Mouse (Mus musculus): Measurements from ENCODE around the gene Large1. TPM values are rescaled to one million over a fixed set of nuclear protein-coding genes. Genes with fewer than 3 reads are reported as not detected.
"Not testable (repeated sequence)": the region's sequence is repeated elsewhere in the genome, so short reads cannot be mapped to it uniquely, and the experiment has no call there.

Large1 gene
- polyA plus RNA-seq, 2 experiments: 15.0 to 20.6 TPM

DNA sequence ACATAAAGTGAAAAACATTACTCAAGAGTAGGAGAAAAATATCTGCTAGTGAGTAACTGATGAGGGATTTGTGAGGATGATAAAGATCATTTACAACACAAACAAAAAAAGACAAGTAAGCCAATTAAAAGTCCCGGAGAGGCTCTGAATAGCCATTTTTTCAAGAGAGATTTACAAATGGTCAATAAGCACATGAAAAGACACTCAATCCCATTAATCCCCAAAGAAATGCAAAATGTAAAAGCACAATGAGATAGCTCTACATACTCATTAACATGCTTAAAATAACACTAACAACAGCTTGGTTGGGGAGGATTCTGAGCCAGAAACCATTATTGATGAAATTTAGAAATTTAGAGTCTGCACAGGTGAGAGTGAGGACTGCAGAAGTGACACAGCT, 249.3 kb downstream of the Large1 start:
- no peaks in the 10 kb centered on the region for H3K36me3 ChIP-seq (ENCODE audit: control insufficient read depth, insufficient read depth, low read length)
- H3K27me3 ChIP-seq (ENCODE audit: control insufficient read depth, insufficient read depth, low read length): no peaks in the 10 kb centered on the region
- H3K4me2 ChIP-seq (replicated peaks; ENCODE audit: low read depth, low read length, severe bottlenecking): no peak overlapping the region
- H3K4me3 ChIP-seq (replicated peaks; ENCODE audit: low read length): no peak overlapping the region
- no peak overlapping the region for H3K9ac ChIP-seq (ENCODE audit: low read depth, low read length, severe bottlenecking)
- no peaks in the 10 kb centered on the region for H3K4me1 ChIP-seq (ENCODE audit: control insufficient read depth, insufficient read depth, low read length)
- no peak for DNase-seq (ENCODE audit: low spot score)
- ATAC-seq (ENCODE audit: low FRiP score, low read depth): no peak
- no peaks in the 10 kb centered on the region for H3K9me3 ChIP-seq (ENCODE audit: control insufficient read depth, low read length)
- 71% methylated on average over 1 of the region's 1 CpGs for WGBS
- TF ChIP-seq POLR2A (IDR thresholded peaks at IDR 0.05; ENCODE audit: borderline replicate concordance, extremely low read depth, insufficient read depth, insufficient read length): no peak
- H3K27ac ChIP-seq (replicated peaks; ENCODE audit: low read depth, low read length): no peak overlapping the region

DNA sequence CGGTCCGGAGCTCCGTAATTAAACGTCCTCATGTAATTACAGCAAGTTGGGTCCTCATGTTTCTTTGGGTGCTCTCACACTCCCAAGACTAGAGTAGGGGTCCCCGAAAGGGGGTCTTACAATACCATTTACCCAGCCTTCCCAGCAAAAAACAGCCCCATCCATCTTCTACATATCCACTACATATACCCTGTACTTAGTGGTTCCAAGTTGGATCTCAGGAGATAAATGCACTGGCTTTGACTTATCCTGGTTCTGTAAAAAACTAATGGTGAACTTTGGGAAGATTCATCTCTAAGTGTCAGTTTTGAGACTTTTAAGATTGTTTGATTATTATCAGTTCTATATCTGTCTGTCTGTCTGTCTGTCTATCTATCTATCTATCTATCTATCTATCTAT, 252.3 kb downstream of the Large1 start:
- Histone ChIP-seq H3K36me3 (ENCODE audit: control insufficient read depth, insufficient read depth, low read length) (no peaks in the 10 kb centered on the region; the same call in 1 of the 2 replicates), H3K27ac (replicated peaks; ENCODE audit: low read depth, low read length) (no peak overlapping the region), H3K9ac (ENCODE audit: low read depth, low read length, severe bottlenecking) (no peak overlapping the region), H3K4me2 (replicated peaks; ENCODE audit: low read depth, low read length, severe bottlenecking) (no peak overlapping the region), H3K27me3 (ENCODE audit: control insufficient read depth, insufficient read depth, low read length) (no peaks in the 10 kb centered on the region), H3K9me3 (ENCODE audit: control insufficient read depth, low read length) (no peaks in the 10 kb centered on the region), H3K4me1 (ENCODE audit: control insufficient read depth, insufficient read depth, low read length) (no peaks in the 10 kb centered on the region), H3K4me3 (replicated peaks; ENCODE audit: low read length) (no peak overlapping the region)
- no peak for DNase-seq (ENCODE audit: low spot score)
- no peak for ATAC-seq (ENCODE audit: low FRiP score, low read depth)
- no peak for TF ChIP-seq POLR2A (IDR thresholded peaks at IDR 0.05; ENCODE audit: borderline replicate concordance, extremely low read depth, insufficient read depth, insufficient read length)
- 43% methylated on average over 5 of the region's 5 CpGs for WGBS

DNA sequence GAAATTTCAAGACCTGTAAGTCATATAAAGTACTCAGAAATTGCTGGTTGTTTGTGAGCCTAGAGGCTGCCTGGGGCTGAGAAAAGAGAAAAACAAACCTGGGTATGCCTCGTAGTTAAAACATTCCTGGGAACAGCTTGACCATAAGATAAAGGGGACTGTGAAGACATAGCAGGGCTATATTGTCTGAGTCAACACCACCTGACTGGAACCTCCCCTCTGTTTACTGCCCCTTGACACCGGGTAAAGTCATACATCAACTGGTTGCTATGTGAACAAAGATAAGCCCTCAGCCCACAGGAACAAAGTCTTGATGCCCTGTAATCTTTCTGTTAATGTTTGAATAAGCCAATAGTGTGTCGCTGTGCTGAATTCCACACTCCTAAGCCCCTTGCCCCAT, 252.7 kb downstream of the Large1 start:
- WGBS: 13% methylated on average over 3 of the region's 3 CpGs
- not testable (repeated sequence) for H3K4me3 ChIP-seq (replicated peaks; ENCODE audit: low read length); H3K27me3 ChIP-seq (ENCODE audit: control insufficient read depth, insufficient read depth, low read length); H3K4me1 ChIP-seq (ENCODE audit: control insufficient read depth, insufficient read depth, low read length); ATAC-seq (ENCODE audit: low FRiP score, low read depth); DNase-seq (ENCODE audit: low spot score); H3K27ac ChIP-seq (replicated peaks; ENCODE audit: low read depth, low read length); H3K9ac ChIP-seq (ENCODE audit: low read depth, low read length, severe bottlenecking); H3K36me3 ChIP-seq (ENCODE audit: control insufficient read depth, insufficient read depth, low read length); H3K9me3 ChIP-seq (ENCODE audit: control insufficient read depth, low read length); H3K4me2 ChIP-seq (replicated peaks; ENCODE audit: low read depth, low read length, severe bottlenecking)

- WGBS: 88% methylated on average over 3 of the region's 3 CpGs
- H3K4me3 ChIP-seq (replicated peaks; ENCODE audit: low read length): no peak overlapping the region
- DNase-seq (ENCODE audit: low spot score) (no peak), ATAC-seq (ENCODE audit: low FRiP score, low read depth) (no peak)
- no peaks in the 10 kb centered on the region for H3K9me3 ChIP-seq (ENCODE audit: control insufficient read depth, low read length)
- no peaks in the 10 kb centered on the region for H3K27me3 ChIP-seq (ENCODE audit: control insufficient read depth, insufficient read depth, low read length)
- no peaks in the 10 kb centered on the region; the same call in 1 of the 2 replicates for H3K36me3 ChIP-seq (ENCODE audit: control insufficient read depth, insufficient read depth, low read length)
- H3K4me2 ChIP-seq (replicated peaks; ENCODE audit: low read depth, low read length, severe bottlenecking): no peak overlapping the region
- no peak for TF ChIP-seq POLR2A (IDR thresholded peaks at IDR 0.05; ENCODE audit: borderline replicate concordance, extremely low read depth, insufficient read depth, insufficient read length)
- H3K9ac ChIP-seq (ENCODE audit: low read depth, low read length, severe bottlenecking): no peak overlapping the region
- H3K4me1 ChIP-seq (ENCODE audit: control insufficient read depth, insufficient read depth, low read length): no peaks in the 10 kb centered on the region
- no peak overlapping the region for H3K27ac ChIP-seq (replicated peaks; ENCODE audit: low read depth, low read length)
Measured at GRCm38 (mm10) chr8:73099542-73099941, 253.8 kb downstream of the Large1 start.

DNA sequence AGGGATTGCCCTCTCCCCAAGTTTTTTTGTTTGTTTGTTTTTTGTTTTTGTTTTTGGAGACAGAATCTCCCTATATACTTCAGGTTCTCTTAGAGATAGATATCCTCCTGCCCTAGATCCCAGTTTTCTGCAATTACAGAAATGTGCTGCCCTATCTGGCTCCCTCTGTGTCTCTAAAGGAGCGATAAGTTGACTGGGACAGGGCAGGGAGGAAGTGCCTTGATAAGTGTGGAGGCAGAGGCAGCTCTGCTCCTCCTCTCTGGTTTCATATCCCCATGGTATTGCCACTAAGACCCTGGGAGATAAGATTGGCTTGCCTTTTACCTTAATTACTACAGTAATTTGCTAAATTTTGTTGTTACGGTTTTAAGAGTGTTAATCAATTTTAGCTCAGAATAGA, 256.4 kb downstream of the Large1 start:
- H3K4me2 ChIP-seq (replicated peaks; ENCODE audit: low read depth, low read length, severe bottlenecking): no peak overlapping the region
- no peak overlapping the region for H3K27ac ChIP-seq (replicated peaks; ENCODE audit: low read depth, low read length)
- H3K27me3 ChIP-seq (ENCODE audit: control insufficient read depth, insufficient read depth, low read length): no peaks in the 10 kb centered on the region
- H3K4me1 ChIP-seq (ENCODE audit: control insufficient read depth, insufficient read depth, low read length): no peaks in the 10 kb centered on the region
- TF ChIP-seq POLR2A (IDR thresholded peaks at IDR 0.05; ENCODE audit: borderline replicate concordance, extremely low read depth, insufficient read depth, insufficient read length): no peak
- H3K36me3 ChIP-seq (ENCODE audit: control insufficient read depth, insufficient read depth, low read length): no peaks in the 10 kb centered on the region; the same call in 1 of the 2 replicates
- no peak overlapping the region for H3K4me3 ChIP-seq (replicated peaks; ENCODE audit: low read length)
- H3K9ac ChIP-seq (ENCODE audit: low read depth, low read length, severe bottlenecking): no peak overlapping the region
- no peak for DNase-seq (ENCODE audit: low spot score)
- H3K9me3 ChIP-seq (ENCODE audit: control insufficient read depth, low read length): no peaks in the 10 kb centered on the region
- ATAC-seq (ENCODE audit: low FRiP score, low read depth): no peak
- WGBS: 82% methylated on average over 2 of the region's 2 CpGs

GRCm38 (mm10) chr8:73077746-73078145, 275.6 kb downstream of the Large1 start:
- H3K4me1 ChIP-seq (ENCODE audit: control insufficient read depth, insufficient read depth, low read length); H3K27ac ChIP-seq (replicated peaks; ENCODE audit: low read depth, low read length); H3K27me3 ChIP-seq (ENCODE audit: control insufficient read depth, insufficient read depth, low read length); ATAC-seq (ENCODE audit: low FRiP score, low read depth); DNase-seq (ENCODE audit: low spot score); H3K9me3 ChIP-seq (ENCODE audit: control insufficient read depth, low read length); H3K9ac ChIP-seq (ENCODE audit: low read depth, low read length, severe bottlenecking); H3K4me2 ChIP-seq (replicated peaks; ENCODE audit: low read depth, low read length, severe bottlenecking); H3K4me3 ChIP-seq (replicated peaks; ENCODE audit: low read length); H3K36me3 ChIP-seq (ENCODE audit: control insufficient read depth, insufficient read depth, low read length): not testable (repeated sequence)
- WGBS: 87% methylated on average over 1 of the region's 1 CpGs

Measured in limb, embryonic 14.5 days (tissue).